Mouse (Mus musculus): Measurements from ENCODE around the gene Sin3a. TPM values are rescaled to one million over a fixed set of nuclear protein-coding genes. Genes with fewer than 3 reads are reported as not detected.
A peak's percentile ranks its signal among the peaks of the same experiment; 100 is the strongest.

Sin3a gene
- 46.7 and 85.7 TPM in 2 replicates for total RNA-seq (2014; rRNA removed)
- polyA plus RNA-seq (2015; fragmentation: Nextera tagmentation; extraction: Ambion mirVana) = 13.4 and 14.6 TPM in 2 replicates

- ATAC-seq (ENCODE audit: low FRiP score) = no peak
- Histone ChIP-seq H3K9me3 (ENCODE audit: low read length) (no peaks in the 10 kb centered on the region), H3K27ac (ENCODE audit: low read depth, low read length) (peak within 1 kb of the TSS; percentile 70), H3K4me1 (ENCODE audit: insufficient read depth, low read length) (peaks cover 15% of the 10 kb centered on the region; the same call in 1 of the 2 replicates), H3K4me2 (ENCODE audit: low read depth, low read length, poor library complexity, severe bottlenecking) (peak within 1 kb of the TSS; percentile 86), H3K36me3 (ENCODE audit: insufficient read depth, low read length) (no peaks in the 10 kb centered on the region), H3K27me3 (ENCODE audit: insufficient read depth, low read length) (no peaks in the 10 kb centered on the region), H3K4me3 (ENCODE audit: low read depth, low read length) (peak within 1 kb of the TSS; percentile 81), H3K9ac (replicated peaks; ENCODE audit: low read length, poor library complexity, severe bottlenecking) (peak within 1 kb of the TSS; percentile 55)
- no peak for TF ChIP-seq CTCF (IDR thresholded peaks at IDR 0.05)
- under 1% methylated on average over 34 of the region's 34 CpGs for WGBS
- peak; percentile 88 for DNase-seq (ENCODE audit: low spot score)
These were observed at the start of gene Sin3a for GRCm38 (mm10) chr9:57071801-57072351. Sin3a (plus strand) TSS chr9:57072040.

DNA sequence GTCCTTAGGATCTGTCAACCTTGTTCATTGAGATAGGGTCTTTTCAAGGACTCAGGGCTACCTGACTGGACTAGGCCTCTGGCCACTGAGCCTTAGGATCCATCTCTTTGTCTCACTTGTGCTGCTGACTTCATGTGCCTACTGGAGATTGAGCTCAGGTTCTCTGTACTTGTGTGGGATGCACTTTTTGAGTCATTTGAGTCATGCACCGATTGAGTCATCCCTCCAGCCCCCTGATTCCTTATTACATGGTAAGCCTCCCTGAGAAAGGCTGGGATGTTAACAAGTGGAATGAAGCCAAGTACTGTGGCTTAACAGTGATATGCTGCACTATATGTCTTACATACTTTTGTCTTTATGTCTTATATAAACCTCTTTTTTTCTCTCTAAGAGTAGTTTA is 40.1 kb upstream of the Sin3a start:
- WGBS = 97% methylated on average over 1 of the region's 1 CpGs

DNA sequence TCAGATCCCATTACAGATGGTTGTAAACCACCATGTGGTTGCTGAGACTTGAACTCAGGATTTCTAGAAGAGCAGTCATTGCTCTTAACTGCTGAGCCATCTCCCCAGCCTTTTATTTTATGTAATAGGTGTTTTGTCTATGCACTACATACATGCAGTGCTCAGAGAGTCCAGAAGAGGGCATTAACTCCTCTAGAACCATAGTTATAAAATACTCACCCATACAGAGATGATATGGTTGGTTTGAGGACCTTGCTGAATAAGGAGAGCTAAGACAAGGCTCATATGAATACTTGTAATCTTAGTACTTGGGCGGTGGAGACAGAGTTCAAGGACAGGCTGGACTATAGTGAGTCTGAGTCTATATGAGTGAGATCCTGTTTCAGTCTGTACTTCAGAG is 15.6 kb upstream of the Sin3a start:
- TF ChIP-seq CTCF (IDR thresholded peaks at IDR 0.05) = peak; percentile 75
- Histone ChIP-seq H3K27ac (ENCODE audit: low read depth, low read length) (no peak overlapping the region), H3K9me3 (ENCODE audit: low read length) (no peaks in the 10 kb centered on the region), H3K4me3 (ENCODE audit: low read depth, low read length) (no peak overlapping the region), H3K4me2 (ENCODE audit: low read depth, low read length, poor library complexity, severe bottlenecking) (no peak overlapping the region), H3K9ac (replicated peaks; ENCODE audit: low read length, poor library complexity, severe bottlenecking) (no peak overlapping the region), H3K27me3 (ENCODE audit: insufficient read depth, low read length) (no peaks in the 10 kb centered on the region), H3K4me1 (ENCODE audit: insufficient read depth, low read length) (no peaks in the 10 kb centered on the region), H3K36me3 (ENCODE audit: insufficient read depth, low read length) (peaks cover 36% of the 10 kb centered on the region)
- DNase-seq (ENCODE audit: low spot score) (peak; percentile 60), ATAC-seq (ENCODE audit: low FRiP score) (no peak)
- 83% methylated on average over 1 of the region's 1 CpGs for WGBS

More for the DNA sequence above, 40.1 kb upstream of the Sin3a start:
- H3K9me3 ChIP-seq (ENCODE audit: low read length) = no peaks in the 10 kb centered on the region
- no peaks in the 10 kb centered on the region for H3K4me1 ChIP-seq (ENCODE audit: insufficient read depth, low read length)
- no peak overlapping the region for H3K27ac ChIP-seq (ENCODE audit: low read depth, low read length)
- H3K4me3 ChIP-seq (ENCODE audit: low read depth, low read length) = no peak overlapping the region
- H3K36me3 ChIP-seq (ENCODE audit: insufficient read depth, low read length) = peaks cover 28% of the 10 kb centered on the region
- DNase-seq (ENCODE audit: low spot score) = no peak
- no peak overlapping the region for H3K4me2 ChIP-seq (ENCODE audit: low read depth, low read length, poor library complexity, severe bottlenecking)
- H3K27me3 ChIP-seq (ENCODE audit: insufficient read depth, low read length) = no peaks in the 10 kb centered on the region
- ATAC-seq (ENCODE audit: low FRiP score) = no peak
- no peak overlapping the region for H3K9ac ChIP-seq (replicated peaks; ENCODE audit: low read length, poor library complexity, severe bottlenecking)
- no peak for TF ChIP-seq CTCF (IDR thresholded peaks at IDR 0.05)

- no peak for TF ChIP-seq CTCF (IDR thresholded peaks at IDR 0.05)
- H3K9ac ChIP-seq (replicated peaks; ENCODE audit: low read length, poor library complexity, severe bottlenecking) = no peak overlapping the region
- H3K27me3 ChIP-seq (ENCODE audit: insufficient read depth, low read length) = no peaks in the 10 kb centered on the region
- H3K4me2 ChIP-seq (ENCODE audit: low read depth, low read length, poor library complexity, severe bottlenecking) = no peak overlapping the region
- DNase-seq (ENCODE audit: low spot score) = no peak
- H3K4me1 ChIP-seq (ENCODE audit: insufficient read depth, low read length) = no peaks in the 10 kb centered on the region
- H3K36me3 ChIP-seq (ENCODE audit: insufficient read depth, low read length) = peaks cover 16% of the 10 kb centered on the region
- H3K4me3 ChIP-seq (ENCODE audit: low read depth, low read length) = no peak overlapping the region
- no peaks in the 10 kb centered on the region for H3K9me3 ChIP-seq (ENCODE audit: low read length)
- no peak overlapping the region for H3K27ac ChIP-seq (ENCODE audit: low read depth, low read length)
- no peak for ATAC-seq (ENCODE audit: low FRiP score)
- 98% methylated on average over 2 of the region's 2 CpGs for WGBS
These were observed 7.7 kb upstream of the Sin3a start for GRCm38 (mm10) chr9:57064164-57064563.

- no peak for ATAC-seq (ENCODE audit: low FRiP score)
- H3K27ac ChIP-seq (ENCODE audit: low read depth, low read length) = no peak overlapping the region
- H3K36me3 ChIP-seq (ENCODE audit: insufficient read depth, low read length) = no peaks in the 10 kb centered on the region
- no peak for DNase-seq (ENCODE audit: low spot score)
- H3K9me3 ChIP-seq (ENCODE audit: low read length) = no peaks in the 10 kb centered on the region
- 77% methylated on average over 3 of the region's 3 CpGs for WGBS
- H3K27me3 ChIP-seq (ENCODE audit: insufficient read depth, low read length) = no peaks in the 10 kb centered on the region
- no peaks in the 10 kb centered on the region; the same call in 1 of the 2 replicates for H3K4me1 ChIP-seq (ENCODE audit: insufficient read depth, low read length)
- H3K4me2 ChIP-seq (ENCODE audit: low read depth, low read length, poor library complexity, severe bottlenecking) = no peak overlapping the region
- no peak for TF ChIP-seq CTCF (IDR thresholded peaks at IDR 0.05)
- no peak overlapping the region for H3K9ac ChIP-seq (replicated peaks; ENCODE audit: low read length, poor library complexity, severe bottlenecking)
- no peak overlapping the region for H3K4me3 ChIP-seq (ENCODE audit: low read depth, low read length)
These were observed 3.6 kb upstream of the Sin3a start for GRCm38 (mm10) chr9:57068266-57068665.

DNA sequence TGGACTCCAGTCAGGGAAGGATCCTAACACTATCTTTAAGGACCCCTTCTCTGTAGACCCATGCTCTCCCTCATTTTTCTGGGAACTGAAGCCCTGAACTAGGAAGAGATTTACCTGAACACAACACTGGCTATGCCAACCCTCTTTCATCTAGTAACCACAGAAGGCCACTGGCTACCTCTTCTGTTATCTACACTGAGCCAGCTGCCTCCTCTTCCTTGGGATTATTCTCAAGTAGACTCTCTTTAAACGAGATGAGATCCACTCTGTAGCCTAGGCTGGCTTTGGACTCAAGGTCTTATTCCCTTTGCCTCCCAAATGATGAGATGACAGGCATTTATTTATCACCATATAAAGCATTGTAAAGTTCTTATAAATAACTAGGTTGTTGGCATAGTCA is 1.6 kb upstream of the Sin3a start:
- ATAC-seq (ENCODE audit: low FRiP score) = no peak
- no peak for DNase-seq (ENCODE audit: low spot score)
- 53% methylated on average over 1 of the region's 1 CpGs for WGBS
- H3K9me3 ChIP-seq (ENCODE audit: low read length) = no peaks in the 10 kb centered on the region
- no peak overlapping the region for H3K9ac ChIP-seq (replicated peaks; ENCODE audit: low read length, poor library complexity, severe bottlenecking)
- no peak overlapping the region for H3K4me2 ChIP-seq (ENCODE audit: low read depth, low read length, poor library complexity, severe bottlenecking)
- TF ChIP-seq CTCF (IDR thresholded peaks at IDR 0.05) = no peak
- no peaks in the 10 kb centered on the region for H3K36me3 ChIP-seq (ENCODE audit: insufficient read depth, low read length)
- H3K27ac ChIP-seq (ENCODE audit: low read depth, low read length) = no peak overlapping the region
- H3K4me1 ChIP-seq (ENCODE audit: insufficient read depth, low read length) = peaks cover 14% of the 10 kb centered on the region; the same call in 1 of the 2 replicates
- no peaks in the 10 kb centered on the region for H3K27me3 ChIP-seq (ENCODE audit: insufficient read depth, low read length)
- H3K4me3 ChIP-seq (ENCODE audit: low read depth, low read length) = no peak overlapping the region

Data from midbrain, postnatal 0 days (tissue).